Mouse (Mus musculus) forebrain, embryonic 16.5 days (tissue): Measurements from ENCODE around the gene Gm2a. TPM values are rescaled to one million over a fixed set of nuclear protein-coding genes. Genes with fewer than 3 reads are reported as not detected.

Experiments used
- ATAC-seq: fragments of 200-750 bp; cut with Nextera tagmentation; 2 replicates; pipeline ENCODE4 v1.8.0; 2017; ENCODE audit warnings: mild to moderate bottlenecking, moderate library complexity
- H3K27ac ChIP-seq: fragments of 300-500 bp; sonication (generic); 2 replicates; pipeline ENCODE4 v1.5.1; 2014; ENCODE audit warnings: low read length, control low read depth
- H3K27me3 ChIP-seq: fragments of 300-500 bp; sonication (generic); replicated peaks from 2 replicates; pipeline ENCODE4 v1.6.1; 2014; ENCODE audit warnings: low read length; ENCODE audit not compliant: control insufficient read depth, insufficient read depth
- H3K36me3 ChIP-seq: fragments of 300-500 bp; sonication (generic); 2 replicates; pipeline ENCODE4 v1.6.1; 2014; ENCODE audit not compliant: control insufficient read depth, insufficient read depth
- H3K4me1 ChIP-seq: fragments of 300-500 bp; sonication (generic); replicated peaks from 2 replicates; pipeline ENCODE4 v1.6.1; 2014; ENCODE audit warnings: low read length; ENCODE audit not compliant: control insufficient read depth, insufficient read depth
- H3K4me2 ChIP-seq: fragments of 300-500 bp; sonication (generic); 2 replicates; pipeline ENCODE4 v1.6.1; 2014; ENCODE audit warnings: mild to moderate bottlenecking, low read length, control low read depth
- H3K4me3 ChIP-seq: fragments of 300-500 bp; sonication (generic); replicated peaks from 2 replicates; pipeline ENCODE4 v1.5.1; 2014; ENCODE audit warnings: mild to moderate bottlenecking, low read length, control low read depth
- H3K9ac ChIP-seq: fragments of 300-500 bp; sonication (generic); replicated peaks from 2 replicates; pipeline ENCODE4 v1.6.1; 2014; ENCODE audit warnings: low read depth, low read length, control low read depth
- H3K9me3 ChIP-seq: fragments of 300-500 bp; sonication (generic); 2 replicates; pipeline ENCODE4 v1.6.1; 2016; ENCODE audit warnings: low read length; ENCODE audit not compliant: control insufficient read depth
- WGBS: fragments of 180-500 bp; shearing (Covaris S2); extraction: QIAGEN DNeasy Blood & Tissue Kit; methylation state at CpG from one replicate; pipeline ENCODE4 v1.1.7; 2014; 5-methylcytosine and 5-hydroxymethylcytosine counted together
- polyA plus RNA-seq: library from polyadenylated mRNA; unstranded; fragments of >200 nt; fragmentation: Nextera tagmentation; extraction: Ambion mirVana; gene quantifications from 2 replicates; pipeline ENCODE4 v1.2.1, GENCODE M21; 2015

The Gm2a gene
- polyA plus RNA-seq, 1 experiment from 2014 or later: 20.9 TPM

- Histone ChIP-seq H3K36me3 (no peaks in the 10 kb centered on the region), H3K4me2 (no peak overlapping the region), H3K4me3 (no peak overlapping the region), H3K27me3 (peaks cover under 1% of the 10 kb centered on the region; the same call in 1 of the 2 replicates), H3K4me1 (peaks cover 16% of the 10 kb centered on the region), H3K9ac (no peak overlapping the region), H3K27ac (no peak overlapping the region), H3K9me3 (no peaks in the 10 kb centered on the region)
- 72% methylated on average over 10 of the region's 10 CpGs for WGBS
- ATAC-seq: no peak
These were observed 24.7 kb upstream of the Gm2a start for GRCm38 (mm10) chr11:55073191-55073590.

- WGBS: 18% methylated on average over 2 of the region's 2 CpGs
These were observed 22.3 kb upstream of the Gm2a start for GRCm38 (mm10) chr11:55075602-55076001.

DNA sequence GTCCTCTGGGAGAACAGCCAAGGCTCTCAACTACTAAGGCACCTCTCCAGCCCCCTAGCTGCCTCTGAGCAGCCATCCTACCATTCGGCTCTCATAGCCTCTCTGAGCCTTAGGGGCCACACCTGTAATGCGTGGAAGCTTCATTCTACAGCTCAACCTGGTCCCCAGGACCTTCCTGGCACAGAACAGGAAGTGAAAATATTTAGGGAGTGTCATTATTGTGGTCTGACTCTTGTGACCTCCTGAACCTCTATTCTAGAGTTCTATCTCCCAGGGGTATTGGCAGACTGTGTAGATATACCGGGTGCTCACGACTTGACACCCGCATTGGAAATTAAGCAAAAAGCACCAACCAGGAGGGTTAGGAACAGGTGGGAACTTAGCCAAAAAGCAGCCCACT lies 21.7 kb upstream of the Gm2a start:
- Histone ChIP-seq H3K4me3 (no peak overlapping the region), H3K36me3 (no peaks in the 10 kb centered on the region), H3K9me3 (no peaks in the 10 kb centered on the region), H3K4me2 (no peak overlapping the region), H3K4me1 (peaks cover 14% of the 10 kb centered on the region), H3K27ac (no peak overlapping the region), H3K27me3 (peaks cover 3% of the 10 kb centered on the region; the same call in 1 of the 2 replicates), H3K9ac (no peak overlapping the region)
- WGBS: 87% methylated on average over 5 of the region's 5 CpGs
- no peak for ATAC-seq

More at GRCm38 (mm10) chr11:55075602-55076001, 22.3 kb upstream of the Gm2a start:
- Histone ChIP-seq H3K36me3 (no peaks in the 10 kb centered on the region), H3K4me2 (no peak overlapping the region), H3K9ac (no peak overlapping the region), H3K27me3 (peaks cover 3% of the 10 kb centered on the region; the same call in 1 of the 2 replicates), H3K4me3 (no peak overlapping the region), H3K27ac (no peak overlapping the region), H3K4me1 (peaks cover 14% of the 10 kb centered on the region), H3K9me3 (no peaks in the 10 kb centered on the region)
- peak; percentile 70 for ATAC-seq

DNA sequence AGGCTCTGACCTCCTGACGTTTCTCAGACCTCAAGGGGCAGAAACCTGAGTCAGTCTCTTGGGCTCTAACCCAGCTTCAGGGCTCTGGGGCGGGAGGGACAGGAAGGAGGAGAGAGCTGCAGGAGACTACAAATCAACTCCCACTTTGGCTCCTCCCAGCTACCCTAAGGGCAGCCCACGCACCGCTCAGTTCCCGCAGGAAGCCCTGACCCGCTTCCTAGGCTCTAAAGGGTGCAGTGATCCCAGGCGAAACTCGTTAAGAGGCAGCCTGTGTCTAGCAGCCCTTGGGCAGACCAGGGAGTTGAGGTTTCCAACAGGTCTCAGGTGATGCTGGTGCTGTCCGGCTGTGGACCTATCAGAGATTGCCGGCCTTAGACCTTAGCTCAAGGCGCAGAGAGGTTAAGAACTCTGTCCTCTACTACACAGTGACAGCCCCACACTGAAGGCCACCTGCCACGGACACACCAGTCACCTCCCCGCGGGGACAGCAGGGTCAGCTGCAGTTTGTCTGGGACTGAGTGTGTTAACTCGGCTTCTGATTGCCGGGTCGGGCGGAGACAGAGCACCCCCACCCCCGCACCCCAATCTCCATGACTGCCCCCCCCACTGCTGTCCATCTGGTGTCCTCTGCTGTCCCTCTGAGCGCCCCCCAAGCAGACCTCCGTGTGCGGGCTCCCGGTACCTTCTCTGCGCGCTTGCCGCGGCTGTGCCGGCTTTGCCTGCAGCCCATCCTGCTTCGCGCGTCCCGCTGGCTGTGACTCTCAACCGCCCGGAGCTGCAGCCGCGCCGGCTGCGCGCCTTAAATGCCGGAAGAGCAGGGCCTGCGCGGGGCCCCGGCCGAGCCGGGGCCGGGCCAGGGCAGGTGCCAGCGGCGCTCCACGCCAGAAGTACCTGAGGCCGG lies 20.3 kb upstream of the Gm2a start, which contains the start of gene Ccdc69:
Gene Ccdc69 (minus strand): TSS at position 801 of the 901 bp plus-strand sequence.
- Histone ChIP-seq H3K36me3 (no peaks in the 10 kb centered on the region), H3K4me1 (peaks cover 14% of the 10 kb centered on the region), H3K9me3 (no peaks in the 10 kb centered on the region), H3K27me3 (peaks cover 3% of the 10 kb centered on the region; the same call in 1 of the 2 replicates), H3K27ac (no peak within 1 kb of the TSS), H3K4me2 (peak within 1 kb of the TSS; percentile 84), H3K4me3 (peak within 1 kb of the TSS; percentile 43), H3K9ac (peak within 1 kb of the TSS; percentile 55)
- ATAC-seq: peak; percentile 68
- WGBS: under 1% methylated on average over 44 of the region's 50 CpGs

- ATAC-seq: no peak
- H3K4me2 ChIP-seq: no peak overlapping the region
- no peak overlapping the region for H3K9ac ChIP-seq
- no peak overlapping the region for H3K27ac ChIP-seq
- no peaks in the 10 kb centered on the region for H3K36me3 ChIP-seq
- 61% methylated on average over 3 of the region's 3 CpGs for WGBS
- H3K9me3 ChIP-seq: no peaks in the 10 kb centered on the region
- H3K4me1 ChIP-seq: peaks cover 14% of the 10 kb centered on the region
- H3K4me3 ChIP-seq: no peak overlapping the region
- H3K27me3 ChIP-seq: peaks cover 3% of the 10 kb centered on the region; the same call in 1 of the 2 replicates
These were observed 19.4 kb upstream of the Gm2a start for GRCm38 (mm10) chr11:55078502-55078901.

DNA sequence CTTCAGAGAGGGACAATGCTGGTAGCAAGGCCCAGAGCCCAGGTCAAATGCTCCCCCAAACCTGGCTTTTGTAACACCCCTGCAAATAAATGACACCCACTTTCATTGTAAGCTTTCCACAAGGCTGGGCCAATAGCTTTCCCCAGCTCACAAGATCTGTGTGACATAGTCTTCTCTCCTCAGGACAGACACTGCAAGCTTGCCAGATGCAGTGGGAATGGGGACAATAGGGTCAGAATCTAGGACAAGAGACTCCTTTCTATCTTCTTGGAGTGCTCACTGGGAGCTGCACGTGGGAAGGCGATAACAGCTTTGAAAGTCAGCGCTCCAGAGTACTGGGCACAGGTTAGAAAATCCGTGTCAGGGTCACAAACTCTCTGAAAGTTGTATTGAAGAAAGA lies 18.7 kb upstream of the Gm2a start:
- H3K27ac ChIP-seq: no peak overlapping the region
- WGBS: 66% methylated on average over 4 of the region's 4 CpGs
- no peak overlapping the region for H3K4me3 ChIP-seq
- ATAC-seq: no peak
- peaks cover 14% of the 10 kb centered on the region for H3K4me1 ChIP-seq
- no peaks in the 10 kb centered on the region for H3K9me3 ChIP-seq
- no peak overlapping the region for H3K9ac ChIP-seq
- H3K27me3 ChIP-seq: peaks cover 3% of the 10 kb centered on the region; the same call in 1 of the 2 replicates
- H3K4me2 ChIP-seq: no peak overlapping the region
- no peaks in the 10 kb centered on the region for H3K36me3 ChIP-seq

- H3K9ac ChIP-seq: no peak overlapping the region
- 90% methylated on average over 9 of the region's 9 CpGs for WGBS
- no peak for ATAC-seq
- H3K27me3 ChIP-seq: peaks cover 3% of the 10 kb centered on the region; the same call in 1 of the 2 replicates
- no peaks in the 10 kb centered on the region for H3K9me3 ChIP-seq
- peaks cover 9% of the 10 kb centered on the region for H3K4me1 ChIP-seq
- H3K27ac ChIP-seq: no peak overlapping the region
- no peaks in the 10 kb centered on the region for H3K36me3 ChIP-seq
- no peak overlapping the region for H3K4me2 ChIP-seq
- H3K4me3 ChIP-seq: no peak overlapping the region
These were observed 16.7 kb upstream of the Gm2a start for GRCm38 (mm10) chr11:55081206-55081605.

DNA sequence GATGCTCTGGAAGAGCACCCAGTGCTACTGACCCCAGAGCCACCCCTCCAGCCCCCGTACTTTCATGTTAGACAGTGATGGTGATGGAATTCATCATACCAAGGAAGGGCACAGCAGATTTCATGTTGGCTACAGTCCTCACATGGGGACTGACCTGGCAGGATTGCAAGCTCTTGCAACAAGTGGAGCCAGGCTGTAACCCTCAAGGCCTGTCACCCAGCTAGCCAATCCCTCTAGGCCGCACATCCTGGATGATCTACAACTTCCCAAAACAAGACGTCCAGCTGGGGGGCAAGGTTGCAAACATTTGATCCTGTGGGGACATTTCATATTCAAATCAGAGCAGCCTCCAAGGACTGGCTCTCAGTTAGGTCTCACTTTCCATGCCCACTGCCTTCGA lies 13.3 kb upstream of the Gm2a start:
- ATAC-seq: no peak
- Histone ChIP-seq H3K27me3 (no peaks in the 10 kb centered on the region), H3K27ac (no peak overlapping the region), H3K4me2 (no peak overlapping the region), H3K4me3 (no peak overlapping the region), H3K9ac (no peak overlapping the region), H3K9me3 (no peaks in the 10 kb centered on the region), H3K4me1 (no peaks in the 10 kb centered on the region), H3K36me3 (no peaks in the 10 kb centered on the region)
- WGBS: 73% methylated on average over 4 of the region's 4 CpGs

DNA sequence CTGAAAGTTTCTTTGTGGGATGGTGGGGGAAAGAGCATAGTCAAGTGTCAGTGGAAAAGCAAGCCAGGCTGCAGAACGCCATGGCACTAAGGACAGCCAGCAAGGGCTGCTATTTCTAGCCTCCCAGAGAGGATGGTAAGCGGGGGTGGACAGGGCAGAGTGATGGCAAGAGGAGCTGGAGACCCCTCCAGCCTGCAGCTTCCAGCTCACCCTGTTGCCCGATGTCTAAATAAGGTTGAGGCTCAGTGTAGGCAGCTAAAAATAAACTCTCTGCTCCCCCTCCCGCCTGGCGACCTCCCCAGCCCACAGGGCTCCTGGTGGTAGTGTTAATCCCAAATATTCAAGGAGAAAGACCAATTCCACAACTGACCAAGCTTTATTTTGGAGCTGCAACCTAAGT lies 12.5 kb upstream of the Gm2a start:
- no peak overlapping the region for H3K27ac ChIP-seq
- WGBS: 60% methylated on average over 5 of the region's 5 CpGs
- no peak overlapping the region for H3K9ac ChIP-seq
- H3K27me3 ChIP-seq: no peaks in the 10 kb centered on the region
- H3K4me1 ChIP-seq: no peaks in the 10 kb centered on the region
- ATAC-seq: no peak
- H3K4me3 ChIP-seq: no peak overlapping the region
- no peaks in the 10 kb centered on the region for H3K36me3 ChIP-seq
- no peaks in the 10 kb centered on the region for H3K9me3 ChIP-seq
- H3K4me2 ChIP-seq: no peak overlapping the region
